Mouse (Mus musculus): Measurements from ENCODE around the gene Olfr748.
"Not testable (repeated sequence)": the region's sequence is repeated elsewhere in the genome, so short reads cannot be mapped to it uniquely, and the experiment has no call there.

The Olfr748 gene

DNA sequence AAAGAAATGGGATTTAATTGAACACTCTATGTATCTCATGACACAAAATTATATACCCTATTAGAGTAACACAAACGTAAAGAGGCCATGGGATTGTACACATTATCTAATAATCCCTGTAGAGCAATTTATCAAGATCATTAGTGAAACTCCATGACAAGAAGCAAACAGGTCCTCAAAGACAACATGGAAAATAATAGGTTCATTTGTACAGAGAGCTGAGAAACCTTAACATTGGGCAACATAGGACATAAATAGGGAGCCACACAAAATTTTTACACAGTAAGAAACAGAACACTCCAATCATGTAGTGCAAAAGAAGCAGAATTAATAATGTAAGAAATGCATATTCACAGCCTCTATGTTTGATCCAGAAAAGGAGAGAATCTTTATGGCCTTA is at the start of gene Olfr748:
Gene Olfr748, plus strand, starts transcription at position 301 of the 400 bp plus-strand sequence.
- no peak for DNase-seq (ENCODE audit: extremely low read depth, low read depth, low spot score)

GRCm38 (mm10) chr14:50693106-50693505 is 14.1 kb upstream of the Olfr748 start, which contains the start of gene Olfr747:
Gene Olfr747, minus strand, starts transcription at chr14:50693206.
- DNase-seq (ENCODE audit: extremely low read depth, low read depth, low spot score): no peak

DNA sequence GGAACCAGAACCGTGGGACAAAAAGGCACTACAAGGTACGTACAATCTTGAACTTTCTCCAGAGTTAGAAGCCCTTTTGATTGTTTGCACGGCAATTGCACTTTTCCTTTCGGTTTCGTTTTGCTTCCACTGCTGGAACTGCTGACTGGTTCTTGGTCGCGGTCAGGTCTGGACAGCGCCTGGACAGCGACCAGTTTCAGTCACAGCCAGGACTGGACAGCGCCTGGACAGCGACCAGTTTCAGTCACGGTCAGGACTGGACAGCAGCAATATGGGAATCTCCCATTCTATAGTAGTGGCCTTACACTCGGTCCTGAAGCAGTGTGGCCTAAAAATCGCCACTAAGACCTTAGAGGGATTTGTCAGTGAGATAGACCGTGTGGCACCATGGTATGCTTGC is 12.7 kb downstream of the Olfr748 start:
- DNase-seq (ENCODE audit: extremely low read depth, low read depth, low spot score): not testable (repeated sequence)

DNA sequence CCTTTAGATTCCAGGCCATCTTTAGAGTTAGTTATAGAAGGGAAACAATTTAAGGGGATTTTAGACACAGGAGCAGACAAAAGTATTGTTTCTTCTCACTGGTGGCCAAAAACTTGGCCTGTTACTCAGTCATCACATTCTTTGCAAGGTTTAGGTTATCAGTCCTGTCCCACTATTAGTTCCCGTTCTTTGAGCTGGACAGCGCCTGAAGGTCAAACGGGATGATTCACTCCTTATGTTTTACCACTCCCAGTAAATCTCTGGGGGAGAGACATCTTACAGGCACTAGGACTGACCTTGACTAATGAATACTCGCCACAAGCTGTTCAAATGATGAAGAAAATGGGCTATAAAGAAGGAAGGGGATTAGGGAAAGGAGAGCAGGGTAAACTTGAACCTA is 15.2 kb downstream of the Olfr748 start:
- not testable (repeated sequence) for DNase-seq (ENCODE audit: extremely low read depth, low read depth, low spot score)

DNA sequence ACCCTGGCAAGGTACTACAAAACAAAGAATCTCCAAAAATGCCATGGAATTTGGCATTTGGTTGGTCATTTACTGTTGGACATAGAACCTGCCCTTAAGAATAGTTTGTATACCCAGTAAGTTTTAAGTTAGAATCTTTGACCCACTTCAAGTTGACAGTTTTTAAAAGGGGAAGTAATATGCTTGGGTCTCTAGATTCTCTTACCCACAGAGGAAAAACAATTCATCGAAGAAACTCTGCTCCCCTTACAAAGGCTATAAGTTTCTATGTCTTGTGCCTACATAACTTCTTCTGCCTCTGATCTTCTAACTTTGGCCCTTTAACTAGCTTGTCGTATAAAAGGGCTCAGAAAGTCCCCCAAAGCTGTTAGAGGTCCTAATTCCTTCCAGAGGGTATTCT is 33.2 kb downstream of the Olfr748 start:
- DNase-seq (ENCODE audit: extremely low read depth, low read depth, low spot score): no peak

GRCm38 (mm10) chr14:50741584-50741983 is 34.4 kb downstream of the Olfr748 start:
- DNase-seq (ENCODE audit: extremely low read depth, low read depth, low spot score): no peak

DNA sequence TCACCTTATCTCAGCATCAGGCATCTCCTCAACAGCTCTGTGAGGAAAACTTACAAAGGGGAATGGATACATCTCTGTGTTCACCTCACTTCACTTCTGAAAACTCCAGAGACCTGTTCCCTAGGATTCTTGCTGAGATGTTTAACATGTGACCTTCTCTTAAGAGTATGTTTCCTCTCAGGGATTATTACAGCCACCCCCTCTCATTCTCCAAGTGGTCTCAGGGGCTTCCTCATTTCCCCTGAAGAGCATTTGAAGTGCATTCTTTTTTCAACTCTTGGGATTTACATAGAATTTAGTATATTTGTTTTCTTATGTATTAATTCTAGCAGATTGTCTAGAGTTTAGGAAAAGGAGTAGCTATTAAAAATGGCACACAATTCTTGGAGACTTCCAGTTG is 37.8 kb downstream of the Olfr748 start, which contains the start of gene Olfr749:
Gene Olfr749, minus strand, starts transcription at position 101 of the 400 bp plus-strand sequence.
- DNase-seq (ENCODE audit: extremely low read depth, low read depth, low spot score): no peak

GRCm38 (mm10) chr14:50758416-50759085 is 51.4 kb downstream of the Olfr748 start:
- no peak for DNase-seq (ENCODE audit: extremely low read depth, low read depth, low spot score)
